In genomic region chr3:153509029-153509428, GRCm38 (mm10) we compare ENCODE assay signal across 23 mouse cellular contexts.
DNase-seq lines count a peak whose midpoint lies in the region; ATAC-seq and TF ChIP-seq lines count a peak whose summit lies in the region.
"Had no signal": no experiment of that assay in that cellular context is flagged by ENCODE, and none has a peak within 500 bp of the region (broad histone marks: within the 10 kb centered on the region; RNA-seq: fewer than 3 reads in every experiment).

No protein-coding gene starts in this region.

- no peaks in the 10 kb centered on the region; the same call in 1 of the 2 replicates for H3K79me2 ChIP-seq in MEL (ENCODE audit: control insufficient read depth, insufficient read depth, low read length, poor library complexity)

- no peak for TF ChIP-seq RAD21 in MEL (IDR thresholded peaks at IDR 0.05; ENCODE audit: low read depth, low read length)

- 84% methylated on average over 3 of the region's 3 CpGs for WGBS in forebrain, embryonic 12.5 days
- WGBS in hindbrain, postnatal 0 days = 72% methylated on average over 3 of the region's 3 CpGs
- WGBS in embryonic facial prominence, embryonic 10.5 days = 93% methylated on average over 3 of the region's 3 CpGs

- peak; percentile 63 for DNase-seq in heart, adult 11 months
- DNase-seq in heart, postnatal 14 days = no peak
- DNase-seq in MEL (ENCODE audit: low read depth, low spot score) = no peak
- peak; percentile 63 for DNase-seq in hindbrain, postnatal 0 days (ENCODE audit: low spot score)
- no peak for DNase-seq in embryonic facial prominence, embryonic 10.5 days (ENCODE audit: low spot score)
- DNase-seq in kidney, postnatal 25 days = no peak
- DNase-seq in lung, postnatal 4 days = no peak
- DNase-seq: adrenal gland, postnatal 25 days; cerebellum, adult 9-10 months; gastrocnemius, postnatal 14 days; kidney, adult 11 months; left cerebral cortex, postnatal 4 days; liver; right cerebral cortex, postnatal 4 days had no signal

- H3K4me3 ChIP-seq in MEL (ENCODE audit: control insufficient read depth in 1 of 2, insufficient read depth in 1 of 2, low read depth in 2 of 2, low read length in 2 of 2) = peak overlapping the region in 1 of 2 experiments; percentile 44; a peak in 1 of 4 replicates
- no peak overlapping the region for H3K4me3 ChIP-seq in forebrain, embryonic 12.5 days (replicated peaks)
- H3K4me3 ChIP-seq in hindbrain, postnatal 0 days (ENCODE audit: low read length) = no peak overlapping the region
- H3K4me3 ChIP-seq in embryonic facial prominence, embryonic 10.5 days = no peak overlapping the region
- H3K4me3 ChIP-seq: embryonic facial prominence, embryonic 12.5 days; erythroblast, embryonic 14.5 days; heart, embryonic 15.5 days; left cerebral cortex, adult 2 months; myocyte had no signal

- no peak for TF ChIP-seq POLR2A in MEL (IDR thresholded peaks at IDR 0.05; ENCODE audit: control insufficient read depth in 1 of 2, insufficient read depth in 1 of 2, low read depth in 1 of 2, low read length in 2 of 2, poor library complexity in 1 of 2)

- 0 out of 2 replicates have a peak, but pooled peaks have one; percentile 44 for ATAC-seq in forebrain, embryonic 12.5 days (ENCODE audit: low FRiP score)
- ATAC-seq in hindbrain, postnatal 0 days = peak; percentile 88
- ATAC-seq: CD4-positive, CD25-positive, alpha-beta regulatory T cell, adult 4 months; lung, postnatal 0 days had no signal

- H3K9me3 ChIP-seq in MEL (replicated peaks; ENCODE audit: insufficient read depth, low read length) = no peaks in the 10 kb centered on the region
- no peaks in the 10 kb centered on the region for H3K9me3 ChIP-seq in forebrain, embryonic 12.5 days
- no peaks in the 10 kb centered on the region for H3K9me3 ChIP-seq in hindbrain, postnatal 0 days (ENCODE audit: low read length)
- no peaks in the 10 kb centered on the region for H3K9me3 ChIP-seq in embryonic facial prominence, embryonic 10.5 days
- H3K9me3 ChIP-seq: embryonic facial prominence, embryonic 12.5 days; heart, embryonic 15.5 days had no signal

- TF ChIP-seq EP300 in MEL (IDR thresholded peaks at IDR 0.05; ENCODE audit: low read depth in 1 of 2, low read length in 2 of 2) = no peak

- TF ChIP-seq CTCF in MEL (IDR thresholded peaks at IDR 0.05 in 2 of 3, conservative IDR thresholded peaks at IDR 0.05 in 1 of 3; ENCODE audit: control insufficient read depth in 1 of 3, insufficient read depth in 1 of 3, low read depth in 2 of 3, low read length in 3 of 3, poor library complexity in 1 of 3, severe bottlenecking in 1 of 3) = no peak
- no peak for TF ChIP-seq CTCF in hindbrain, postnatal 0 days (IDR thresholded peaks at IDR 0.05; ENCODE audit: low read depth)

- H3K9ac ChIP-seq in MEL (ENCODE audit: control insufficient read depth, low read depth, low read length, poor library complexity, severe bottlenecking) = peak overlapping the region; percentile 59; the same call in 1 of the 2 replicates
- H3K9ac ChIP-seq in forebrain, embryonic 12.5 days = no peak overlapping the region
- no peak overlapping the region for H3K9ac ChIP-seq in hindbrain, postnatal 0 days (replicated peaks; ENCODE audit: low read length)
- H3K9ac ChIP-seq: embryonic facial prominence, embryonic 12.5 days; heart, embryonic 15.5 days had no signal

- 0 out of 2 replicates have a peak overlapping the region, but pooled peaks have one; percentile 26 for H3K27ac ChIP-seq in MEL (ENCODE audit: control insufficient read depth, low read depth, low read length)
- H3K27ac ChIP-seq in forebrain, embryonic 12.5 days = no peak overlapping the region
- H3K27ac ChIP-seq in hindbrain, postnatal 0 days = peak overlapping the region; percentile 66; the same call in 1 of the 2 replicates
- H3K27ac ChIP-seq in embryonic facial prominence, embryonic 10.5 days (replicated peaks) = no peak overlapping the region
- H3K27ac ChIP-seq: embryonic facial prominence, embryonic 12.5 days; heart, embryonic 15.5 days; kidney, postnatal 0 days; left cerebral cortex, adult 2 months had no signal

- peaks cover 34 to 45% of the 10 kb centered on the region in 2 experiments for H3K4me1 ChIP-seq in MEL (ENCODE audit: control insufficient read depth in 1 of 2, insufficient read depth in 2 of 2, low read length in 2 of 2)
- peaks cover 6% of the 10 kb centered on the region; the same call in 1 of the 2 replicates for H3K4me1 ChIP-seq in forebrain, embryonic 12.5 days
- H3K4me1 ChIP-seq in hindbrain, postnatal 0 days (ENCODE audit: insufficient read depth, low read length) = peaks cover 4% of the 10 kb centered on the region
- H3K4me1 ChIP-seq in embryonic facial prominence, embryonic 10.5 days = peaks cover 49% of the 10 kb centered on the region

- intact Hi-C loops in heart, postnatal 14 days (cut with DNase I) = no loop called here

- no peaks in the 10 kb centered on the region for H3K27me3 ChIP-seq in MEL (ENCODE audit: control insufficient read depth in 1 of 2, insufficient read depth in 2 of 2, low read length in 2 of 2)
- H3K27me3 ChIP-seq in forebrain, embryonic 12.5 days = no peaks in the 10 kb centered on the region
- no peaks in the 10 kb centered on the region for H3K27me3 ChIP-seq in hindbrain, postnatal 0 days (ENCODE audit: insufficient read depth, low read length)
- H3K27me3 ChIP-seq in embryonic facial prominence, embryonic 10.5 days (replicated peaks; ENCODE audit: low read depth, poor library complexity, severe bottlenecking) = no peaks in the 10 kb centered on the region
- H3K27me3 ChIP-seq: embryonic facial prominence, embryonic 12.5 days had no signal

- no peak overlapping the region for H3K4me2 ChIP-seq in forebrain, embryonic 12.5 days
- H3K4me2 ChIP-seq in hindbrain, postnatal 0 days (ENCODE audit: low read depth, low read length) = no peak overlapping the region
- H3K4me2 ChIP-seq: embryonic facial prominence, embryonic 12.5 days; heart, embryonic 15.5 days had no signal

- H3K36me3 ChIP-seq in MEL (ENCODE audit: control insufficient read depth in 1 of 2, insufficient read depth in 2 of 2, low read length in 2 of 2) = peaks cover 6 to 43% of the 10 kb centered on the region in 2 experiments
- no peaks in the 10 kb centered on the region for H3K36me3 ChIP-seq in forebrain, embryonic 12.5 days (replicated peaks)
- no peaks in the 10 kb centered on the region for H3K36me3 ChIP-seq in hindbrain, postnatal 0 days (ENCODE audit: insufficient read depth, low read length)
- peaks cover 9% of the 10 kb centered on the region; the same call in 1 of the 2 replicates for H3K36me3 ChIP-seq in embryonic facial prominence, embryonic 10.5 days (replicated peaks)
- H3K36me3 ChIP-seq: heart, embryonic 15.5 days had no signal

TF ChIP-seq in MEL, 35 proteins besides CTCF, POLR2A, EP300 and RAD21:
- TF ChIP-seq MAFK (IDR thresholded peaks at IDR 0.05; ENCODE audit: borderline replicate concordance, low read depth, low read length) = no peak
- no peak for TF ChIP-seq MAX (IDR thresholded peaks at IDR 0.05; ENCODE audit: low read length)
- no peak for TF ChIP-seq JUND (IDR thresholded peaks at IDR 0.05; ENCODE audit: low read depth, low read length)
- TF ChIP-seq NELFE (IDR thresholded peaks at IDR 0.05; ENCODE audit: low read depth, low read length) = no peak
- no peak for TF ChIP-seq CHD1 (IDR thresholded peaks at IDR 0.05; ENCODE audit: low read depth, low read length)
- TF ChIP-seq ETS1 (IDR thresholded peaks at IDR 0.05; ENCODE audit: low read depth, low read length) = no peak
- no peak for TF ChIP-seq E2F4 (IDR thresholded peaks at IDR 0.05; ENCODE audit: borderline replicate concordance, low read depth, low read length)
- TF ChIP-seq TBP (IDR thresholded peaks at IDR 0.05; ENCODE audit: low read depth, low read length) = no peak
- no peak for TF ChIP-seq MYC (IDR thresholded peaks at IDR 0.05; ENCODE audit: low read depth, low read length)
- no peak for TF ChIP-seq ZKSCAN1 (IDR thresholded peaks at IDR 0.05; ENCODE audit: low read depth, low read length)
- TF ChIP-seq UBTF (IDR thresholded peaks at IDR 0.05; ENCODE audit: borderline replicate concordance, insufficient read depth, low read depth, low read length) = no peak
- no peak for TF ChIP-seq MAZ (IDR thresholded peaks at IDR 0.05; ENCODE audit: low read depth, low read length)
- no peak for TF ChIP-seq HCFC1 (IDR thresholded peaks at IDR 0.05; ENCODE audit: low read depth, low read length)
- no peak for TF ChIP-seq TAL1 (IDR thresholded peaks at IDR 0.05; ENCODE audit: low read length)
- TF ChIP-seq POLR2AphosphoS5 (IDR thresholded peaks at IDR 0.05; ENCODE audit: borderline replicate concordance, low read depth, low read length) = no peak
- TF ChIP-seq MYB (IDR thresholded peaks at IDR 0.05; ENCODE audit: low read depth, low read length) = no peak

Comparison
In these comparisons a context has a peak if more than half of its experiments do, and no peak if none do; other contexts are left out.
1. DNase-seq: peak in heart, adult 11 months (single experiment) and hindbrain, postnatal 0 days (single experiment); none in heart, postnatal 14 days (0 of 2), MEL (single experiment), embryonic facial prominence, embryonic 10.5 days (single experiment), kidney, postnatal 25 days (0 of 2) and lung, postnatal 4 days (0 of 2).
2. H3K27ac ChIP-seq: peak in MEL (single experiment) and hindbrain, postnatal 0 days (single experiment); none in forebrain, embryonic 12.5 days (single experiment) and embryonic facial prominence, embryonic 10.5 days (single experiment).